Mouse (Mus musculus): ENCODE results near the gene Olfr574.

Gene Olfr574

GRCm38 (mm10) chr7:102948167-102948566, at the start of gene Olfr574:
TSS of gene Olfr574 (plus strand) at chr7:102948467.
- DNase-seq: no peak

GRCm38 (mm10) chr7:102915261-102915660, 33.0 kb upstream of the Olfr574 start:
- no peak for DNase-seq

GRCm38 (mm10) chr7:102916405-102916804, 31.9 kb upstream of the Olfr574 start:
- DNase-seq: no peak

- DNase-seq: no peak
Measured at GRCm38 (mm10) chr7:102917032-102917875, 31.0 kb upstream of the Olfr574 start, which contains the start of gene Olfr571. TSS of gene Olfr571 (minus strand) at chr7:102917536.

GRCm38 (mm10) chr7:102919632-102920031, 28.6 kb upstream of the Olfr574 start:
- no peak for DNase-seq

- DNase-seq: no peak
Measured at GRCm38 (mm10) chr7:102924109-102924508, 24.2 kb upstream of the Olfr574 start, which contains the start of gene Olfr572. TSS of gene Olfr572 (plus strand) at chr7:102924409.

GRCm38 (mm10) chr7:102927105-102927504, 21.2 kb upstream of the Olfr574 start:
- DNase-seq: no peak

GRCm38 (mm10) chr7:102942475-102942874, 5.8 kb upstream of the Olfr574 start, which contains the start of gene Olfr573-ps1:
TSS of gene Olfr573-ps1 (minus strand) at chr7:102942575.
- no peak for DNase-seq

- no peak for DNase-seq
Measured at GRCm38 (mm10) chr7:102943417-102943816, 4.8 kb upstream of the Olfr574 start.

GRCm38 (mm10) chr7:102950732-102951131, 2.5 kb downstream of the Olfr574 start:
- no peak for DNase-seq

- no peak for DNase-seq
Measured at GRCm38 (mm10) chr7:102958137-102958536, 9.9 kb downstream of the Olfr574 start.

- DNase-seq: no peak
Measured at GRCm38 (mm10) chr7:102958593-102958992, 10.3 kb downstream of the Olfr574 start, which contains the start of gene Olfr575. TSS of gene Olfr575 (minus strand) at chr7:102958775.

- no peak for DNase-seq
Measured at GRCm38 (mm10) chr7:102962360-102962759, 14.1 kb downstream of the Olfr574 start, which contains the start of gene Olfr576. TSS of gene Olfr576 (plus strand) at chr7:102962660.

- DNase-seq: no peak
Measured at GRCm38 (mm10) chr7:102974399-102974798, 26.1 kb downstream of the Olfr574 start.

GRCm38 (mm10) chr7:102975843-102976242, 27.6 kb downstream of the Olfr574 start, which contains the start of gene Olfr577:
TSS of gene Olfr577 (minus strand) at chr7:102975943.
- no peak for DNase-seq

GRCm38 (mm10) chr7:102989224-102989623, 41.0 kb downstream of the Olfr574 start, which contains the start of gene Olfr578:
TSS of gene Olfr578 (minus strand) at chr7:102989324.
- no peak for DNase-seq
